In genomic region chr7:132242617-132243141, GRCm38 (mm10) we compare ENCODE assay signal across 8 mouse cellular contexts.
A peak's percentile ranks its signal among the peaks of the same experiment; 100 is the strongest.
DNase-seq lines count a peak whose midpoint lies in the region; ATAC-seq lines count a peak whose summit lies in the region.
"Had no signal": no experiment of that assay in that cellular context is flagged by ENCODE, and none has a peak within 500 bp of the region (broad histone marks: within the 10 kb centered on the region; RNA-seq: fewer than 3 reads in every experiment).

No protein-coding gene starts in this region.

- DNase-seq in layer of hippocampus, adult 9-11 months: peak; percentile 70
- DNase-seq in layer of hippocampus, adult 8-10 months (ENCODE audit: low spot score in 2 of 2): no peak
- DNase-seq in ZHBTc4 (ENCODE audit: low read depth, low spot score): peak; percentile 84
- DNase-seq in left cerebral cortex, adult 8-10 months (ENCODE audit: low spot score in 2 of 2): no peak
- DNase-seq in embryo, embryonic 11 days: no peak

- H3K27ac ChIP-seq in intestine, embryonic 16.5 days (ENCODE audit: low read length): no peak overlapping the region
- H3K27ac ChIP-seq: midbrain, embryonic 12.5 days had no signal

- H3K4me1 ChIP-seq in intestine, embryonic 16.5 days (ENCODE audit: control insufficient read depth, insufficient read depth, low read length): 0 out of 2 replicates have a peak, but pooled peaks cover 3% of the 10 kb centered on the region

- ATAC-seq in intestine, embryonic 16.5 days: peak; percentile 63
- ATAC-seq in megakaryocyte, adult 5-6 weeks (ENCODE audit: poor library complexity, severe bottlenecking): peak; percentile 75

- H3K9ac ChIP-seq in intestine, embryonic 16.5 days (ENCODE audit: low read depth, low read length): no peak overlapping the region
- H3K9ac ChIP-seq: midbrain, embryonic 12.5 days had no signal

- no peaks in the 10 kb centered on the region for H3K27me3 ChIP-seq in intestine, embryonic 16.5 days (replicated peaks; ENCODE audit: control insufficient read depth, insufficient read depth, low read length)
- H3K27me3 ChIP-seq: midbrain, embryonic 12.5 days had no signal

- peaks cover 3% of the 10 kb centered on the region for H3K36me3 ChIP-seq in intestine, embryonic 16.5 days (ENCODE audit: control insufficient read depth, insufficient read depth, low read length)

- 48% methylated on average over 4 of the region's 4 CpGs for WGBS in intestine, embryonic 16.5 days

- H3K4me3 ChIP-seq in intestine, embryonic 16.5 days (ENCODE audit: low read length): no peak overlapping the region
- H3K4me3 ChIP-seq: midbrain, embryonic 12.5 days had no signal

- H3K9me3 ChIP-seq in intestine, embryonic 16.5 days (ENCODE audit: control insufficient read depth, low read length): no peaks in the 10 kb centered on the region
- H3K9me3 ChIP-seq: midbrain, embryonic 12.5 days had no signal

- no peak overlapping the region for H3K4me2 ChIP-seq in intestine, embryonic 16.5 days (ENCODE audit: low read depth, low read length)
- H3K4me2 ChIP-seq: midbrain, embryonic 12.5 days had no signal

Comparison
In these comparisons a context has a peak if more than half of its experiments do, and no peak if none do; other contexts are left out.
1. DNase-seq: peak in layer of hippocampus, adult 9-11 months (single experiment) and ZHBTc4 (single experiment); none in layer of hippocampus, adult 8-10 months (0 of 2), left cerebral cortex, adult 8-10 months (0 of 2) and embryo, embryonic 11 days (single experiment).